Mouse (Mus musculus): ENCODE measurements around the gene Prss8.
"Not testable (repeated sequence)": the region's sequence is repeated elsewhere in the genome, so short reads cannot be mapped to it uniquely, and the experiment has no call there.

The Prss8 gene

DNA sequence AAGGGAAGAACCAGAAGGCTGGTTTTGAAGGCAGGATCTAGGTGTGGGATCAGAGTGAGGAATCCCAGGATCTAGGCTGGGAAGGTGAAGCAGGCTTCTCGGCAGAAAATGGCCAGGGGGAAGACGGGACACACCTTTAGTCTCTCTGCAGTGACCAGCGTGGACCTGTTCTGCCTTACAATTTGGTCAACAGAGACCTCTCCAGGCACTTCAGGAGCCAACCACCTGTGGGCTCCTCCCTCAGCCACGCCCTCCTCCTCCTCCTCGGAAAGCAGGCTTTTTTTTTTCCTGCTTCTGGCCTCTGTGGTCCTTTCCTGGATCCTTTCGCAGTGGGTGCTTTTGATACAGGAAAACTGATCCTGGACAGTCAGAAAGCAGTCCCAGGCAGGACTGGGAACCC, at the start of gene Prss8:
Gene Prss8 (minus strand): TSS at position 182 of the 400 bp plus-strand sequence.
- DNase-seq (ENCODE audit: low spot score in 2 of 2), result no peak

DNA sequence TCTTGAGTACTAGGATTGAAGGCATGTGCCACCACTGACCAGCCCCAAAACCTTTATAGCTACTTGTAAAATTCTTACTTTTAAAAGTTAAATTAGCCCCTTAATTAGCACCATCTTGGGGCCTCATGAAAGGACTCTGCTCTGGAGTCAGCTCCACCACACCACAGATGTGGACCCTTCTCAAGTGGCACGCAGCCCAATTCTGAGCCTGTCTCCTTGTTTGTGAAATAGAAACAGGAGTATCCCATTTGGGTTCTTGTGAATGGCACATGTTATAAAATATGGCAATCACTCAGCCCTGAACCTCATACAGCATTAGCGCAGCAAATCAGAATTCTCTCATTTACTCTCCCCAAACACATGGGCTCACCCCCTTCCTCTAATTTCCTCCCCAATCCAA, 49.0 kb upstream of the Prss8 start:
- DNase-seq (ENCODE audit: low spot score in 2 of 2), result no peak

DNA sequence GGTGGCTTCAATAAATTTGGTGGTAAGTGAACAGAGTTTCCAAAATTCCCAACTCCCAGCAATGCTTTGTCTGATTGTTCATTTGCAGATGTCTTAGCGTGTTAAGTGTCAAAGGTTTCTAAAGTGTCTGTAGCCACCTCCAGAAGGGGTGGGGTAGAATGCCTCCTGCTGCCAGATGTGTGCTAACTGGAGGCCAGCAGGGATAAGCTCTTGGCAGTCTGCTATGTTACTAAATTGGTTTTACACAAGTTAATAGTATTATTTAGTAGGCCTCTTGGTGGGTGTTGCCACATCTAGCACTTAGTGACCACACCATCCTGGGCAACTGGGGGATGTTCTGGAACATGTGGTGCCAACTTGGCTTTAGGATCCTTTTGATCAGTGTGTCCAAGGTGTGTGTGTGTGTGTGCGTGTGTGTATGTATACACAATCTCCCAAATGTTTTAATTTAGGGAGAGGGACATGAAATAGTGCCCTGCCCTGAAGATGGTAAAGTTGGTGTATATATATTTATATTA, 44.6 kb upstream of the Prss8 start:
- DNase-seq (ENCODE audit: low spot score in 2 of 2), result no peak

DNA sequence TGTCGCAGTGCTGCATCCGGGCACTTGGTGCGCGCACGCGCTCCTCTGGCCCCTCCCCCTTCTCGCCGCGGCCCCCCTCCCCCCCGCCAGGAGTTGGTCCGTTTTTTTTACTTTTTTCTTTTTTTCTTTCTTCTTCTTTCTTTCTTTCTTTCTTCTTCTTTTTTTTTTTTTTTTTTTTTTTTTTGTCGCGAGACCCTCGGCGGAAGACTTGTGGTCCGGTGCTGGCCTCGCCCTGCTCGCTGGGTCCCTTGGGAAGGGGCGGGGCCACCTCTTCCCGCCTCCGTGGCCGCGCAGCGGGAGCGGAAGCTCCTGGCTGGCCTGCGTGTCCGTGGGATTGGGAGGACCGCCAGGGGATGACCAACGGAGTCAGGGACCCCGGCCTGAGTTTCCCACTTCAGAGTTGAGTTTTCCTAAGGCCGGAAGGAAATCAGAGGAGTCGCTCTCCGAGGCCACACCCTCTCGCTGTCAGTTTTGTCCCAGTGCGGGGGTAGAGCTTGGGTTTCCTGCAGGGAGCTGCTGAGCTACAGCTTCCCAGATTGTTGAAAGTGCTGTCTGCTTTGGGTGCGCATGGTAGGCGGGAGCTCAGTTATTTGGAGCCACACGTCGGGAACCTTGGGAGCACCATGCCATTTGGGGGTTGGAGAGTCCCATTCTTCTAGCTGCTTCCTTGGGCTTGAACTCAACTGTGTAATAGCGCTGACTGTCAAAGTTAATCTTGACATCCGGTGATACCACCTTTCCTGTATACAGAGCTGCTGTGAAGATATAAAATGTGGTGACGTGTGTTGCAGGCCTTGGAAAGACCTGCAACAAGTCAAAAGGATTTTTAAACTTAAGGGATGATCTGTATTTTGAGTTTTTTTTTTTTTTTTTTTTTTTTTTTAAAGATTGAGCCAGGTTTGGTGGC, 38.3 kb upstream of the Prss8 start:
- DNase-seq (ENCODE audit: low spot score in 2 of 2), result peak; percentile 45 to 52

DNA sequence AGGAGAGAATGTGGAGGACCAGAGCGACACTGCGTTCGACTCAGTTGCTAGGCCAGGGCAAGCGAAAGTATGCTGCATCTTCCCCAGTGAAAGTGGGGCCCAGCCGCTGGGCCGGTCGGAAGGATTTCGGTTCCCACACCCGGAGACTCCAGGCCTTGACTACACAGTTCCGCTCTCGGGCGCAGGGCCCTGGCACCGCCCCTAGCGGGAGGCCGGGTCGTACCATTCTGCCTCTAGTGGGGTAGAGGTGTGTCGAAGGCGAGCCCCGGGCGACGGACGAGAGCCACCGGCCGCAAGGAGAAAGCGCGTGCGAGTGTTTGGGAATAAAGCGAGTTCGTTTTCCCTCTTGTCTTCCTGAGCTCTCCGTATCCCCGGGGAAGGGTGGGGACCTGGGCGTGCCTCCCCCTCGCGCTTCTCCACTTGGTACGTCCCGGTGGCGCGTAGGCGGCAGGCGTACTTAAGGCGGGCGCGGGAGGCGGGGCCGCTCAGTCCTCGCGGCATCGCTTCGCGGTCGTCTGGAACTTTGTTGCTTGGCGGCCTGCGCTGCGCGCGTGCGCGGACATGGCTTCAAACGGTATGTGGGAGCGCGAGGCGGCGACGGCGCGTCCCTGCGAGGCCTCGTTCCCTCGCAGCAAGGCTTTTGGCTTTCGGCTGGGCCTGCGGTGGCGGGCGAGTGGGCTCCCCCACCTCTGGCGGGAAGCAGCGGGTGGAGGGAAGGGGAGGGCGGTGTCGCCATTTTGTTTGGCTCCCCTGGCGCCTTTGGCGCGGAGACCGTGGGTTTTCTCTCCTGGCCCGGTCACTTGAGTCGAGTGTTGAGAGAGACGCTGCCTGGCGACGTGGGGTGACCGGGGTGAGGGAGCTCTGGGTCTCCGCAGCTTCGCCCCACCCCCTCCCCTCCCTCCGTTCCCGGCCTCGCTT, 37.4 kb upstream of the Prss8 start, which contains the start of gene Fus:
Gene Fus (plus strand): TSS at position 454 of the 918 bp plus-strand sequence.
- peak; percentile 93 to 96 for DNase-seq (ENCODE audit: low spot score in 2 of 2)

DNA sequence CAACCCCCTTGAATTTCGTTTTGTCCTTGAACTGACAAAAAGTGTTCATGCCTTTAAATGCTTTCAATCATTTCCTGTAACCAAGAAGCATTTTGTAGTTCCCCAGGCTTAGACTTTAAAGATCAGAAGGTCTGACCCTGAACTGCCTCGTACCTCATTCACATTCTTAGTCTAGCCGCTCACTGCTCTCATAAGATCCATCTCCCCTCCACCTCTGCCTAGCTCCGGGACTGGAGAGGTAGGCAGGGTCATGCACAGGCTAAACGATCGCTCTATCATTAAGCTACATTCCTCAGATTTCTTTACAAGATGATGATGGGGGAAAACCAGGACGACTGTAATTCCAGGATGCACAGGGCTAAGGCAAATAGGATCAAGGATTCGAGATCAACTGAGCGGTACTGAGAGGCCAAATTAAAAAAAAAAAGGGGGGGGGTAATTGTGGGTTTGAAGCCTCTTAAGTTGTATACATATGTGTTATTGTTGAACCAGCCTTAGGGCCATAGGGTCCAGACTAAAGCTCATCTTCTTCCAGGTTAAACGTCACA, 36.5 kb upstream of the Prss8 start:
- DNase-seq (ENCODE audit: low spot score in 2 of 2), result no peak

DNA sequence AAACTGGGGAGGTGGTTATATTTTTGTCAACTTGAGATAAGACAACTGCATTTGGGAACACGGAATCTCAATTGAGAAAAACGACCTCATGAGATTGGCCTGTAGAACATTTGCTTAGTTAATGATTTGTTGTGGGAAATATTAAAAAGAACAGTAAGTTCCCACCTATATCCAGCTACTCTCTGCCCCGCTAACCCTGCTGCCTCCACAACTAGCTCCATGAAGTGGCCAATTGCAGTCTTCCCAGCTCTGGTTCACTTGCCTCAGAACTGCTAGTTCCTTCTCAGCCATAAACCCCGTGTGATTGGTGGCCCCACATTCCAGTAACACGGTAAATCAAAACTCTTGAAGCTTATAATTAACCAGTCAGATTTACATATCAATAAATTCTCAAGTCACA, 29.5 kb upstream of the Prss8 start:
- DNase-seq (ENCODE audit: low spot score in 2 of 2), result no peak

DNA sequence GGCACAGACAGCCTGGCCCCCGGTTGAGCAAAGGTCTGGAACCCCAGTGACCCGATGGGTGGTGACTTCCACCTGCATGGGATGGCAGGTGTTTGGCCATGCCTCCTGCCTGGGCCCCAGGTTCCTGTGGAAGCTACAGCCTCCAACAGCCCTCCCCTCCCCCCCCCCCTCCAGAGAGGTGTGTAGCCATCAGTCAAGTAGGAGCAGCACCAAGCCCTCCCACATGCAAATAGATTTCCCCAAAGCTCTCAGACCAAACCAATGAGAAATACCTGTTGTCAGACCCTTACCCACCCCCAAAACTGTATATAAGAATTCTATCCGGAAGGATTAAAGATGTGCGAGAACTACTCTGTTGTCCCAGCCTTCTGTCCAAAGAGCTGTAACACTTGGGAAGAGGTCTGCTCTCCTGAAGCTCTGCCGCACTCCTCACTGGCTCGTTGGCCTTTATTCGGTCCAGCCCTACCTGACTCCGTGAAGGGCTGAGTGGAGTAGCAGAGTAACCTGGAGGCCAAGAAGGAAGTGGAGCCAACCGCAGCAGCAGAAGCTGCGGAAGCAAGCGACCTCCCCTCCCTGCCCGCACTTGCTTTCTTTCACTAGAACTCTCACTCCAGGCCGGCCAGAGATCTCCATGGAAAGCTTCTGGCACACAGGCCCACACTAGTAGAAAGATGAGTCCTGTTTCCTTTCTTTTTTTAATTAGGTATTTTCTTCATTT, 23.1 kb upstream of the Prss8 start:
- no peak for DNase-seq (ENCODE audit: low spot score in 2 of 2)

DNA sequence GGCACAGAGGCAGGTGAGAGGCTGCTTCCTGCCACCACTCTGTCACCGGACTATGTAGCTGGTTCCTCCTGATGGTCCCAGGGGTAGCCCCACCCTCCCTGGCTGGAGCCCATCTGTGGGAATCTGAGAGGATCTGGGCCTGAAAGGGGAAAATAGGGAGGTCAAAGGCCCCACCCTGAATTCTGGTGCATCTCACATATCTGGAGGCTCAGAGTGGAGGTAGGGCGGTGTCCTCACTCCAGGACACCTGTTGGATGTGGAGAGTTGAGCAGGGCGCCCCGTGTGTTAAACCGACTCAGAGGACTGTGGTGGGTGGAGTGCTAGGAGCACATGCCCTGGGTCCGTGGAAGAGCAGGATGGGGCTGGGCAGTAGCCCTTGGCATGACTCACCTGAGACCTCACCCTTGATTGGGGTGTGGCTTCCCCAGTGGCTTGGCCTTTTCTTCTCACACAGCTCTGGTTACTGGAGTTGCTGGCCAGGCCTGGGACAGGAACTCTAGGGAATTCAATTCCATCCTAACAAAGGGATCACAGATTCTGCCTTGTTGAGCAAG, 16.6 kb upstream of the Prss8 start, which contains the start of gene Prss36:
Gene Prss36 (minus strand): TSS at position 256 of the 554 bp plus-strand sequence.
- no peak for DNase-seq (ENCODE audit: low spot score in 2 of 2)

DNA sequence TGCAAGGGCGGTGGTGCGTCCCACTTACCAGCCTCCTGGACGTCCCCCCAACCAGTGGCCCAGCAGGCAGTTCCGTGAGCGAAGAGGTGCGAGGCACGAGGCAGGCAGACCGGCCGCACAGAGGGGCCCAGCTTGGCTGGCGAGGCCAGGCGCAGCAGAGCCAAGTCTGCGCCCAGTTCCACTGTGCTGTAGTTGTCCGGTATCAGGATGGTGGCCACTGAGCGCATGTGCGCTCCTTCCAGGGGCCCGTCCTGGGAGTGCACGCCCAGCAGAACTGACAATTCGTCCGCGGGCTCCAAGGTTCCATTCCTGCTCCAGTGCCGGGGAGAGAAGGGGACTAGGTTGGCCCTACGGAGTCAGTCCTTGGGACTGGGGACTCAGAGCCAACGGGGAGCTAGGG, 14.7 kb upstream of the Prss8 start:
- DNase-seq (ENCODE audit: low spot score in 2 of 2), result no peak

DNA sequence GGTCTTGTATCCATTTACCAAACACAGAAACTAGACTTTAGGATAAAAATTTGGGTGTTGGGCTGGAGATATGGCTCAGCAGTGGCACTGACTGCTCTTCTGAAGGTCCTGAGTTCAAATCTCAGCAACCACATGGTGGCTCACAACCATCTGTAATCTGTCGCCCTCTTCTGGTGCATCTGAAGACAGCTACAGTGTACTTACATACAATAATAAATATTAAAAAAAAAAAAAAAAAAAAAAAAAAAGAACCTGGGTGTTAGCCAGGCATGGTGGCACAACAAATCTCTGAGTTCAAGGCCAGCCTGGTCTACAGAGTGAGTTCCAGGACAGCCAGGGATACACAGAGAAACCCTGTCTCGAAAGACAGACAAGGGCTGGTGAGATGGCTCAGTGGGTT, 12.2 kb upstream of the Prss8 start:
- DNase-seq (ENCODE audit: low spot score in 2 of 2), result not testable (repeated sequence)

DNA sequence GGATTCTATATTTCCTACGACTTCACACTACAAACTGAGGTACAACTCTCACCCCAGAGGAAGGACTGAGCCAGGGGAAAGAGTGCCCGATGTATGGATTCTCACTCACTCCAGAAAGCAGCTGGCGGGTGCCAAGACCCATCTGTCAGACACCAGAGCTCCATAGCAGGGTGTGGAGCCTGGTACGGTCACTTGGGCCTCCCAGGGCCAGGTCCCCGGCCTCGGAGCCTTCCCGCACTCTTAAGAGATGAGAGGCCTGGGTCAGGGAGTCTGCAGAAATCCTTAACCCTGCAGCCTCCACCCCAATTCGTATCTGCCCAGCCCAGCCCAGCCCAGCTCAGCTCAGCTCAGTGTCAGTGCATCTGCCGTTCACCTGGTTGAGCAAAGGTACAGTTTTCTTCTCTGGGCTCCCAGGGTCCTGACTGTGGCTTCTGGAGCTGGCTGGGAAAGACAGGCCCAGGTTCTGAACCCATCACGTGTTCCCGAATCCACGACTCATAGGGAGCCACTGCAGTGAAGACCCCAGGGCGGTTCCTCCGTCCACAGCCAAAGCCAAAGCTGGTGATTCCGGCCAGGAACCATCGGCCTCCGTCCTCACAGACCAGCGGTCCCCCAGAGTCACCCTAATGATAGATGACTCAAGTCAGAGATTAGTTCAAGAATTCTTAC, 6.4 kb upstream of the Prss8 start:
- DNase-seq (ENCODE audit: low spot score in 2 of 2), result no peak

DNA sequence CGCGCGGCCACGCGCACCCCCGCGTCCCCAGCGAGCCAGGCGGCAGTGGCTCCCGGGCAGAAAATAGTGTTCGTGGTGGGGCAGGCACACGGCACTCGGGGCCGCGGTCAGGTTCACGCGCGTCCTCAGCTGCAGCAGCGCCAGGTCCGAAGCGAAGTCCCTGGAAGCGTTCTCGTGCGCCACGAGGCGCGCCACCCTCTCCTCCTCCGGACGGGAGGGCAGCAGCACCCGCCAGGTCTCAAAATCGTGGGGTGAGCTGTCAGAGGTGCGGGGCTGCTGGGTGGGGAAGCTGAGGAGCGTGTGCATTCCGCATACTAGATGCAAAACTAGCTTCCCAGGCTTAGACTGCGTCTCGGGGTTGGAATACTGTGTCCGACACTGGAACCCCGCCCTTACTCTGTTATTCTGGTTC, 5.8 kb upstream of the Prss8 start:
- DNase-seq (ENCODE audit: low spot score in 2 of 2), result no peak

DNA sequence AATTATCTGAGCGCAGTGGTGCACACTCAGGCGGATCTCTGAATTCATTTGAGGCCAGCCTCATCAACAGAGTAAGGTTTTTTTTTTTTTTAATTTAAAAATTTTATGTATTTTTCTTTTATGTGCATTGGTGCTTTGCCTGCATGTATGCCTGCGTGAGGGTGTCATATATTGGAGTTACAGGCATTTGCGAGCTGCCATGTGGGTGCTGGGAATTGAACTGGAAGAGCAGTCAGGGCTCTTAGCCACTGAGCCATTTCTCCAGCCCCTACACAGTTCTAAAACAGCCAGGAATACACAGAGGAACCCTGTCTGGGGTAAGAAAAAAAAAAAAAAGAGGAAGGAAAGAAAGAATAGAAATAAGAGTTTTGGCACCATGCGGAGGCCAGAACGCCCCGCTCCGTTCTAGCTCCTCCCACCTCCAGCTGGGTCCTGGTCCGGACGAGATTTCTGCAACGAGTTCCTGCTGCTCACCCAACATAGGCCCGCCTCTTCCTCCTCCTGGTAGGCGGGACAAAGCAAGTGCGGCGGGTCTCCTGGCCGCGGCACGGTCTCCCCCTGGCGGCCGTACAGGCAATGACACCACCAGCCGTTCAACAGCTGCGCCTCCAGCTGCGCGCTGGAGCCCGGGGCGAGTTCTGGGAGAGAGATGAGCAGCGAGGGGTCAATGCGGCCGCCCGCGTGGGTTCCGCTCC, 5.3 kb upstream of the Prss8 start:
- DNase-seq (ENCODE audit: low spot score in 2 of 2), result peak; percentile 89 to 94

DNA sequence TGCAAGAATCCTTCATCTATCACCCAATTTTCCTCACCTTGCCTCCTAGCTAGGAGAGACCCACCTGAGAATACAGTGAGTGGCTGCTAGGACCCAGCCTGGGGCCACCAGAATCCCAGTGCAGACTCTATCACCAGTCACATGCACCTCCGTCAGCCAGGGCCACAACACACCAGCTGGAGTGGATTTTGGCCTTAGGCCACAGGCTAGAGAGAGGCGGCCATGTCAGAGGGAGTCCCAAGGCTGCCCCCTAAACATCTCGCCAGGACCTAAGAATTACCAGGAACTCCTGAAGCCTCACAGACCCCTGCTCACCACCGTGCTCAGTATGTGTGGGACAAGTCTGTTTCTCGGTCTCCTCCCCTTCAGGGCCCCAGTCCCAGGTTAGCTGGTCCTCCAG, 4.2 kb upstream of the Prss8 start:
- DNase-seq (ENCODE audit: low spot score in 2 of 2), result no peak

DNA sequence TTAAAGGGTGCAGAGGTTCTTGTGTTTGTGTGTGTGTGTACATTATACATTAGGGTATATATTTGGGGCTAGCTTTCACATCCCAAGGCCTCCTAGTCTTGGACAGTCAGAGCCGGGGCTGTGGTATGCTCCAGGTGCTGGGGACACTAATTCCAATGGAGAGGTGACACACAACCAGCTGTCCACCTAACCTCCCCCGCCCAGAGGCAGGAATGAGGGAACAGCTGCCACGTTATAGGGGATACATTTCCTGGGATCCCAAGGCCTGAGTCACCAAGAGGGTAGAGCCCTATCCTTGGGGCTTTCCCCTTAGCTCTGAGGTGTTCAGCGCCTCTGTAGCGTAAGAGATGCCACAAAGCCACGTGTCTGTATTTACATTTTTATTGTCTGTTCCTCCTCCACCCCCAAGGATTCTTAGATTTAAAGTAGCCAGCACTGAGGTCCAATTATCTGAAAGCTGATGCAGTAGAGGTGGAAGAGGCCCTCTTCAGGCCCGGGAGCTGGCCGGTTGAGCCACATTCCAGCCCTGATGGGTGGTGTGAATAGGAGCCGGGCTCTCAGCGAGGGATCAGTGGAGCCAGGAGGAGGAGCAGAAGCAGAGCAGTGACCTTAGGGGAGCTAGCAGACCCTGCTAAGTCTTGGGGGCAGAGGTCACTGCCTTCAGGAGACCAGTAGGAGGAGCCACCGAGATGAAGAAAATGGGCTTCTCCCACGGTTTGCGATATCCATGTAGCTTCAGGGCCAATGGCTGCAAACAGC, 2.5 kb upstream of the Prss8 start:
- DNase-seq (ENCODE audit: low spot score in 2 of 2), result no peak

DNA sequence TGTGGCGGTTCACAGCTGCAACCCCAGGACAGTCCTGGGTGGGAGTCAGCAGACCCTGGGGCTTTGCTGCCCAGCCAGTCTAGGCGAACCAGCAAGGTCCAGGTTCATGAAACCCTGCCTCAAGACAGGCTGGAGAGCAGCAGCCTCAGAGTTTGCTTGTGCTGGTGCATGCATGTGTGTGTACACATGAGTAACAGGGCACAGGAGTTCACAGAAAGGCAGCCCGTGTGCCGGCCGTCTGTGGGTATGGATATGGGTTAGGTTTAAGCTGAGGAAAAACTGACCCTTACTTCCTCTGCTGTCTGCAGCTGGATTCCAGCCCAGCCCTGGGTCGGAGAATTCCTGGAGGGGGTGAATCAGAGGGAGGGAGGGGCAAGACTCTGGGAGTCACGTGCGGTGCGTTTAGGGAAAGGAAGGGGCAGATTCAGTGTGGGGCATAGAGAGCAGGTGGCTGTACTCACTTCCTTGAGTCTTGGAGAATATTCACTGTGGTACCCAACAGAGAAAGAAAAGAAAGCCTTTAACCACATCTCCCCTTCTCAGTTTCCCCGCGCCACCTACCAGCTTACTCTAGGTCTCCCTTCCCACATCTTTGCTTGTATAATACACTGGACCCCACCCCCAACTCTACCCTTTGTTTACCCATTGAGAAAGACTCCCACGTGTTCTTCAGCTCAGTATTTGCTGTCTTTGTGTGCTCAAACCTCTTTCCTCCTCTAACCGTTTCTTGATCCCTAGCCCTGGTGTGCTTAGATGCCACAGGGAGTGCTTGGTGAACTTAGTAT, 1.6 kb upstream of the Prss8 start:
- no peak for DNase-seq (ENCODE audit: low spot score in 2 of 2)

DNA sequence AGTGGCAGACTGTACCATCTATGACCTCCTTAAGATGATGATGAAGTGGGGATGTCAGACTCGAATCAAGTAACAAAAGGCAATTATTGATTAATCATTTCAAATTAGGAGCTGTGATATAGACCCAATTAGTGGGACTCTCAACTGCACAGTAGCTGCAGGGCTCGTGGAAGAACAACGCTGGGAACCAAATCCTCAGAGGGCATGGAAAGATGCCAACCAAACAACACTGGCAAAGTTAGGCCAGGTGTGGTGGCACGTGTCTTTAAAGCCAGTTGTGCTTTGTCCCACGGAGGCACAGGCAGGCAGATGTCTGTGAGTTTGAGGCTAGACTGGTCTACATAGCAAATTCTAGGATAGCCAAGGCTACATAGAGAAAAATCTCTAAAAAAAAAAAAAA, 732 bp upstream of the Prss8 start:
- no peak for DNase-seq (ENCODE audit: low spot score in 2 of 2)
